Mouse (Mus musculus): ENCODE results near the gene Steap1. TPM values are rescaled to one million over a fixed set of nuclear protein-coding genes. Genes with fewer than 3 reads are reported as not detected.

Steap1 gene
- polyA plus RNA-seq, 1 experiment: 16.6 TPM

DNA sequence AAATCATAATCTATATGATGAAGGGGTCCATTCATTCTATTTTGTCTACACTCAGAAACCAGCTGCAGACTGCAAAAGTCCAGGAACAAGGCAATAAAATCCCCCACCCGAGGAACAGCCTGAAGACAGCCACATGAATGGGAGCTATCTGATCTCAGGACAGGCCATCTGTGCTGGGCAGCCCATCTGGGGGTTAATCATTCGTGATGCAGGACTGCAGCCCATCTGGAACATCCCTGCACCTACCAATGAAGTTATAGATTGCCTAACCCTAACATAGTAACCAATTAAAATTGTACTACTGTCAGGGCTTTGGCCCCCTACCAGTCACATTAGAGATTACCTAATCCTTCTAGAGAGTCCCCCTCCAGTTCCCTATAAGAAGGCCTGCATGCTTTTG is 44.1 kb downstream of the Steap1 start:
- H3K9me3 ChIP-seq (replicated peaks; ENCODE audit: control insufficient read depth, insufficient read depth, low read length, poor library complexity, severe bottlenecking): no peaks in the 10 kb centered on the region
- no peaks in the 10 kb centered on the region for H3K27me3 ChIP-seq (ENCODE audit: control insufficient read depth, insufficient read depth, low read length, poor library complexity, severe bottlenecking)
- no peaks in the 10 kb centered on the region for H3K36me3 ChIP-seq (ENCODE audit: control insufficient read depth, insufficient read depth, low read length, poor library complexity, severe bottlenecking)
- no peak for TF ChIP-seq CTCF (IDR thresholded peaks at IDR 0.05; ENCODE audit: low read depth, low read length)
- TF ChIP-seq POLR2A (IDR thresholded peaks at IDR 0.05; ENCODE audit: insufficient read depth, low read length): no peak
- no peak for TF ChIP-seq EP300 (IDR thresholded peaks at IDR 0.05; ENCODE audit: insufficient read depth, low read depth, low read length)
- H3K4me1 ChIP-seq (ENCODE audit: control insufficient read depth, insufficient read depth, low read length): peaks cover 9% of the 10 kb centered on the region
- no peak overlapping the region for H3K9ac ChIP-seq (ENCODE audit: low read depth, poor library complexity, severe bottlenecking)
- no peak overlapping the region for H3K27ac ChIP-seq (ENCODE audit: insufficient read depth, low read length)
- no peak overlapping the region for H3K4me3 ChIP-seq (ENCODE audit: low read depth, low read length)

GRCm38 (mm10) chr5:5700386-5700785 is 48.7 kb downstream of the Steap1 start:
- Histone ChIP-seq H3K4me1 (ENCODE audit: control insufficient read depth, insufficient read depth, low read length) (peaks cover 16% of the 10 kb centered on the region), H3K4me3 (ENCODE audit: low read depth, low read length) (no peak overlapping the region), H3K27me3 (ENCODE audit: control insufficient read depth, insufficient read depth, low read length, poor library complexity, severe bottlenecking) (no peaks in the 10 kb centered on the region), H3K9me3 (replicated peaks; ENCODE audit: control insufficient read depth, insufficient read depth, low read length, poor library complexity, severe bottlenecking) (peaks cover 4% of the 10 kb centered on the region; the same call in 1 of the 2 replicates), H3K9ac (ENCODE audit: low read depth, poor library complexity, severe bottlenecking) (no peak overlapping the region), H3K27ac (ENCODE audit: insufficient read depth, low read length) (peak overlapping the region; percentile 44; the same call in 1 of the 2 replicates), H3K36me3 (ENCODE audit: control insufficient read depth, insufficient read depth, low read length, poor library complexity, severe bottlenecking) (no peaks in the 10 kb centered on the region)
- no peak for TF ChIP-seq EP300 (IDR thresholded peaks at IDR 0.05; ENCODE audit: insufficient read depth, low read depth, low read length)
- TF ChIP-seq POLR2A (IDR thresholded peaks at IDR 0.05; ENCODE audit: insufficient read depth, low read length): no peak
- no peak for TF ChIP-seq CTCF (IDR thresholded peaks at IDR 0.05; ENCODE audit: low read depth, low read length)

DNA sequence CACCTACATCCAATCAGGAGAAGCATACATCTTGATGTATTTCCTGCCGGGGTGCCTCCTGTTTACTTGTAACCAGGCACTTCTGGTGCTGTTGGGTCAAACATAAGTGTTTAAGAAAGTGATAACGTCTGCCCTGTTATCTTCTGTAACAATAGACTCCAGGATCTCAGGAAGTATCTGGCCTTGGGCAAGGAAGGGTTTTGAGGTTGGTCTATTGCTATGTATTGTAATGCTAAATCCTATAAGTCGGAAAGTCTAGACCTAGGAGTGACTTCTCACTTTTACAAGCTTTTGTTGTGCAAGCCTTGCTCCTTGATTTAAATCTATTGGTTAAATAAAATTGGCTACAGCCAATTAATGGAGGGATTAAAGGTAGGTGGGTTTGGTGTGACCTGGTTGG is 50.3 kb downstream of the Steap1 start:
- Histone ChIP-seq H3K36me3 (ENCODE audit: control insufficient read depth, insufficient read depth, low read length, poor library complexity, severe bottlenecking) (no peaks in the 10 kb centered on the region), H3K4me1 (ENCODE audit: control insufficient read depth, insufficient read depth, low read length) (peaks cover 16% of the 10 kb centered on the region), H3K9ac (ENCODE audit: low read depth, poor library complexity, severe bottlenecking) (no peak overlapping the region), H3K9me3 (replicated peaks; ENCODE audit: control insufficient read depth, insufficient read depth, low read length, poor library complexity, severe bottlenecking) (peaks cover 4% of the 10 kb centered on the region; the same call in 1 of the 2 replicates), H3K27ac (ENCODE audit: insufficient read depth, low read length) (peak overlapping the region; percentile 87), H3K27me3 (ENCODE audit: control insufficient read depth, insufficient read depth, low read length, poor library complexity, severe bottlenecking) (no peaks in the 10 kb centered on the region), H3K4me3 (ENCODE audit: low read depth, low read length) (no peak overlapping the region)
- no peak for TF ChIP-seq POLR2A (IDR thresholded peaks at IDR 0.05; ENCODE audit: insufficient read depth, low read length)
- no peak for TF ChIP-seq CTCF (IDR thresholded peaks at IDR 0.05; ENCODE audit: low read depth, low read length)
- no peak for TF ChIP-seq EP300 (IDR thresholded peaks at IDR 0.05; ENCODE audit: insufficient read depth, low read depth, low read length)

GRCm38 (mm10) chr5:5695401-5695942 is 53.7 kb downstream of the Steap1 start:
- H3K36me3 ChIP-seq (ENCODE audit: control insufficient read depth, insufficient read depth, low read length, poor library complexity, severe bottlenecking): no peaks in the 10 kb centered on the region
- H3K9ac ChIP-seq (ENCODE audit: low read depth, poor library complexity, severe bottlenecking): no peak overlapping the region
- TF ChIP-seq POLR2A (IDR thresholded peaks at IDR 0.05; ENCODE audit: insufficient read depth, low read length): no peak
- no peak for TF ChIP-seq EP300 (IDR thresholded peaks at IDR 0.05; ENCODE audit: insufficient read depth, low read depth, low read length)
- TF ChIP-seq CTCF (IDR thresholded peaks at IDR 0.05; ENCODE audit: low read depth, low read length): no peak
- H3K27me3 ChIP-seq (ENCODE audit: control insufficient read depth, insufficient read depth, low read length, poor library complexity, severe bottlenecking): no peaks in the 10 kb centered on the region
- no peak overlapping the region; the same call in 1 of the 2 replicates for H3K27ac ChIP-seq (ENCODE audit: insufficient read depth, low read length)
- H3K4me3 ChIP-seq (ENCODE audit: low read depth, low read length): no peak overlapping the region
- peaks cover 7% of the 10 kb centered on the region for H3K4me1 ChIP-seq (ENCODE audit: control insufficient read depth, insufficient read depth, low read length)
- peaks cover 4% of the 10 kb centered on the region; the same call in 1 of the 2 replicates for H3K9me3 ChIP-seq (replicated peaks; ENCODE audit: control insufficient read depth, insufficient read depth, low read length, poor library complexity, severe bottlenecking)

DNA sequence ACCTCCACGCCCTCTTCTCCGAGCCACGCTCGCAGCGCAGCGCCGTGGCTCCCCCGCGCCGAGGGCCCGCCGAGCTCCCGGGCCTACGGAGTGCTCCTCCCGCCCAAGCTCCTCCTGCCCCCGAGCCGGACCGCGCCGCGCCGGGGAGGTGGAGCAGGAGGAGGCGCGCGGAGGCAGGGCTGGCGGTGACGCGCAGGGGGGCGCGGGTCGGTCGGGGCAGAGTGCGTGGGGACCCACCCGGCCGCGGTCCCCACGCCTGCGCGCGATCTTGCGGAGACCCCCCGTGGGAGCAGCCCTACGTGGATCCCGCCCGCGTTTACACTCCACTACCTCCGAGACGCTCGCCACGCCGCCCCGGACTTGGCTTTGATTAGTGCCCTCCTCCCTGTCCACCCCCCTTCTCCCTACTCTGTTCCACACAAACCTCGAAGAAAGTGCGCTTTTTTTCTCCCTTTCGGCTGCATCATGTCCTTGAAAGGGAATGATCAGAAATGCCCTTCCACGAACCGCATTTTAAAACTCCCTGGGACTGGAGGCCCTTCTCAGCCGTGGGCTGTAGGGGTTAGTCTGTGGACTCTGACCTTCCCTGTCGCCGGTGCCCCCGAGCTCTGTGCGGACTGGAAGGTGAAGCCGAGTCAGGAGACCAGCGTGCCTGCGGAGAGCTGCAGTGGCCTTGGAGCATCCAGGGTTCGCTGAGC is 55.0 kb downstream of the Steap1 start, which contains the start of gene Steap2:
Gene Steap2, minus strand, starts transcription at position 623 of the 698 bp plus-strand sequence.
- Histone ChIP-seq H3K9ac (ENCODE audit: low read depth, poor library complexity, severe bottlenecking) (peak within 1 kb of the TSS; percentile 94), H3K4me3 (ENCODE audit: low read depth, low read length) (peak within 1 kb of the TSS; percentile 80), H3K9me3 (replicated peaks; ENCODE audit: control insufficient read depth, insufficient read depth, low read length, poor library complexity, severe bottlenecking) (peaks cover 4% of the 10 kb centered on the region; the same call in 1 of the 2 replicates), H3K4me1 (ENCODE audit: control insufficient read depth, insufficient read depth, low read length) (peaks cover 5% of the 10 kb centered on the region), H3K36me3 (ENCODE audit: control insufficient read depth, insufficient read depth, low read length, poor library complexity, severe bottlenecking) (no peaks in the 10 kb centered on the region), H3K27ac (ENCODE audit: insufficient read depth, low read length) (peak within 1 kb of the TSS; percentile 58), H3K27me3 (ENCODE audit: control insufficient read depth, insufficient read depth, low read length, poor library complexity, severe bottlenecking) (no peaks in the 10 kb centered on the region)
- TF ChIP-seq EP300 (IDR thresholded peaks at IDR 0.05; ENCODE audit: insufficient read depth, low read depth, low read length): 0 out of 2 replicates have a peak, but pooled peaks have one; percentile 9
- no peak for TF ChIP-seq CTCF (IDR thresholded peaks at IDR 0.05; ENCODE audit: low read depth, low read length)
- TF ChIP-seq POLR2A (IDR thresholded peaks at IDR 0.05; ENCODE audit: insufficient read depth, low read length): no peak

DNA sequence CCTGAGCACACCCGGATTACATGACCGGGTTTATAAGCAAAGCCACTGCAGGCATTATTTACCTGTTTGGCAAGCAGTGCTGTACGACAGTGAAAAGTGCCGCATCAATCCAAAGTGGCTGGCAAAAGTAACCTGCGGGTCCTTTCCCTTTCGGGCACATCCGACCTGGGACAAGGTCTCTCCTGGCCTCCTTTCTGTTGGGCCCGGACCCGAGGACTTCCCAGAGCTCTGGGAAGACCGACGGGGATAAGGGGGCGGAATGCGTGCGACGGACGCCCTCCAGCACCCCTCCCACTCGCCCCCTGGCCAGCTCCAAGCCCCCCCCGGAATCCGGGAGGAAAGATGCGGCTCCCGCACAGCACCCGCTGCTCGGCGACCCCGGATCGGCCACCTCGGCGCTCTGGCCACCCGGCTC is 55.6 kb downstream of the Steap1 start:
- H3K4me1 ChIP-seq (ENCODE audit: control insufficient read depth, insufficient read depth, low read length): peaks cover 4% of the 10 kb centered on the region
- peak overlapping the region; percentile 94 for H3K9ac ChIP-seq (ENCODE audit: low read depth, poor library complexity, severe bottlenecking)
- H3K36me3 ChIP-seq (ENCODE audit: control insufficient read depth, insufficient read depth, low read length, poor library complexity, severe bottlenecking): no peaks in the 10 kb centered on the region
- no peaks in the 10 kb centered on the region for H3K27me3 ChIP-seq (ENCODE audit: control insufficient read depth, insufficient read depth, low read length, poor library complexity, severe bottlenecking)
- peaks cover 4% of the 10 kb centered on the region; the same call in 1 of the 2 replicates for H3K9me3 ChIP-seq (replicated peaks; ENCODE audit: control insufficient read depth, insufficient read depth, low read length, poor library complexity, severe bottlenecking)
- no peak overlapping the region for H3K27ac ChIP-seq (ENCODE audit: insufficient read depth, low read length)
- TF ChIP-seq EP300 (IDR thresholded peaks at IDR 0.05; ENCODE audit: insufficient read depth, low read depth, low read length) (no peak), CTCF (IDR thresholded peaks at IDR 0.05; ENCODE audit: low read depth, low read length) (no peak), POLR2A (IDR thresholded peaks at IDR 0.05; ENCODE audit: insufficient read depth, low read length) (no peak)
- H3K4me3 ChIP-seq (ENCODE audit: low read depth, low read length): peak overlapping the region; percentile 80
